Mouse (Mus musculus) cortical plate, adult 2 months (tissue): ENCODE results near the gene Cnpy4. TPM values are rescaled to one million over a fixed set of nuclear protein-coding genes. Genes with fewer than 3 reads are reported as not detected.

ENCODE experiments used
- H3K27ac ChIP-seq: fragments of 200-500 bp; 2 replicates; pipeline ENCODE4 v1.5.1; 2012; ENCODE audit warnings: low read length, control low read depth, inconsistent platforms; ENCODE audit not compliant: insufficient read depth
- H3K4me1 ChIP-seq: fragments of 200-500 bp; 2 replicates; pipeline ENCODE4 v1.6.1; 2011; ENCODE audit warnings: low read length; ENCODE audit not compliant: control insufficient read depth, insufficient read depth
- H3K4me3 ChIP-seq: fragments of 200-500 bp; 2 replicates; pipeline ENCODE4 v1.5.1; 2011; ENCODE audit warnings: mild to moderate bottlenecking, low read length, control low read depth; ENCODE audit not compliant: insufficient read depth
- CTCF ChIP-seq: fragments of 200-500 bp; IDR thresholded peaks from 2 replicates; pipeline ENCODE4 v1.5.1; 2011; ENCODE audit warnings: mild to moderate bottlenecking, control low read depth, low read length; ENCODE audit not compliant: insufficient read depth; ENCODE audit errors: extremely low read depth
- POLR2A ChIP-seq: fragments of 200-500 bp; IDR thresholded peaks from 2 replicates; pipeline ENCODE4 v1.6.1; 2011; ENCODE audit warnings: mild to moderate bottlenecking, low read length, control low read depth; ENCODE audit not compliant: insufficient read depth; ENCODE audit errors: extremely low read depth
- polyA plus RNA-seq: library from polyadenylated mRNA; depleted of rRNA; stranded (reverse); fragments of >200 nt; gene quantifications from 2 replicates; pipeline ENCODE4 v1.2.3, GENCODE M21; 2012; rRNA removed

Cnpy4 gene
- 13.3 and 15.8 TPM in 2 replicates for polyA plus RNA-seq

- H3K4me3 ChIP-seq = peak within 1 kb of the TSS; percentile 71
- no peaks in the 10 kb centered on the region for H3K4me1 ChIP-seq
- peak within 1 kb of the TSS; percentile 65 for H3K27ac ChIP-seq
- TF ChIP-seq CTCF (no peak), POLR2A (peak; percentile 89)
These were observed at the start of gene Cnpy4, which contains the start of gene Taf6 for GRCm38 (mm10) chr5:138186950-138187638. Gene Cnpy4, plus strand, starts transcription at chr5:138187485. Gene Taf6, minus strand, starts transcription at chr5:138187451.

- Histone ChIP-seq H3K27ac (no peak overlapping the region), H3K4me3 (no peak overlapping the region), H3K4me1 (no peaks in the 10 kb centered on the region)
- peak; percentile 50 for TF ChIP-seq CTCF
- no peak for TF ChIP-seq POLR2A
These were observed 49.2 kb upstream of the Cnpy4 start for GRCm38 (mm10) chr5:138137935-138138549.

GRCm38 (mm10) chr5:138138585-138138984 is 48.7 kb upstream of the Cnpy4 start:
- no peaks in the 10 kb centered on the region for H3K4me1 ChIP-seq
- no peak for TF ChIP-seq POLR2A
- TF ChIP-seq CTCF = no peak
- no peak overlapping the region for H3K27ac ChIP-seq
- H3K4me3 ChIP-seq = no peak overlapping the region

- Histone ChIP-seq H3K4me3 (peak overlapping the region; percentile 58; the same call in 1 of the 2 replicates), H3K4me1 (no peaks in the 10 kb centered on the region), H3K27ac (no peak overlapping the region)
- TF ChIP-seq POLR2A = no peak
- TF ChIP-seq CTCF = no peak
These were observed 32.9 kb upstream of the Cnpy4 start for GRCm38 (mm10) chr5:138154390-138154789.

- peak; percentile 64; the same call in 1 of the 2 replicates for TF ChIP-seq POLR2A
- peak; percentile 88 for TF ChIP-seq CTCF
- peak within 1 kb of the TSS; percentile 58 for H3K4me3 ChIP-seq
These were observed 31.8 kb upstream of the Cnpy4 start, which contains the start of gene Zfp113 for GRCm38 (mm10) chr5:138155443-138155976. Gene Zfp113, minus strand, starts transcription at chr5:138155744.

GRCm38 (mm10) chr5:138160224-138160762 is 27.0 kb upstream of the Cnpy4 start:
- TF ChIP-seq POLR2A (no peak), CTCF (no peak)
- Histone ChIP-seq H3K27ac (no peak overlapping the region), H3K4me1 (no peaks in the 10 kb centered on the region), H3K4me3 (peak overlapping the region; percentile 87)

More at GRCm38 (mm10) chr5:138155443-138155976, 31.8 kb upstream of the Cnpy4 start, which contains the start of gene Zfp113:
- Histone ChIP-seq H3K27ac (peak within 1 kb of the TSS; percentile 22), H3K4me1 (no peaks in the 10 kb centered on the region)

- H3K27ac ChIP-seq = 0 out of 2 replicates have a peak within 1 kb of the TSS, but pooled peaks have one; percentile 25
- peak within 1 kb of the TSS; percentile 87 for H3K4me3 ChIP-seq
- no peaks in the 10 kb centered on the region for H3K4me1 ChIP-seq
- TF ChIP-seq POLR2A (peak; percentile 86), CTCF (no peak)
These were observed 26.2 kb upstream of the Cnpy4 start, which contains the start of gene Cops6 for GRCm38 (mm10) chr5:138160842-138161665. Gene Cops6, plus strand, starts transcription at chr5:138161071.

GRCm38 (mm10) chr5:138163046-138163445 is 24.2 kb upstream of the Cnpy4 start:
- no peaks in the 10 kb centered on the region for H3K4me1 ChIP-seq
- H3K4me3 ChIP-seq = no peak overlapping the region
- H3K27ac ChIP-seq = no peak overlapping the region
- TF ChIP-seq CTCF = no peak
- TF ChIP-seq POLR2A = no peak
